14 mouse cellular contexts compared by ENCODE assay signal in the genomic region with DNA sequence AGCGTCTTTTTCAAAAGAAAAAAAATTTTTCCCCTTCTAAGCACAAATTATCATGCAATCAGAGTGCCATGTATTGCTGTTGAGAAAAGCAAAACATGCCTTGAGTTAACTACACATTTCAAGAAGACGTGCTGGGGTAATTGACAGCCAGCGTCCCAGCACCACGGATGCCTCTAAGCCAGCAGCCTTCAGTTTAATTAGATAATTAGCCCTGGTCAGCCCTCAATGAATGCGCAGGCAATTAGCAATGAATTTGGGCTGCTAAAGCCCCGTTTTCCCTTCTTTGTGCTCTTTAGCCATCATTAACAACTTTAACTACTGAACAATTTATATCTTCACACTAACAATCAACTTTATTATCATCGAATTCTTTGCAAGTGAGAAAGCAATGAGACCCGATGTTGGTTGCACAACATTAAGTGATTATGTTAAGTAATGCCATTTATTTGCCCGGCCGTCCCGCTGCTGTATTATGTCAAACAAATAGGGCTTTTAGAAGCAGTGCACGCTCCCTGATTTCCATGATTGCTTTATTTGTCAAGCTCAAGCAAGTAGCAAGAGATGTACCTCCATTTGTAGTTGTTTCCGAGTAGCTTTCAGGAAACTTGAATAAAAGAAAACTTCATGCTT. TPM values are rescaled to one million over a fixed set of nuclear protein-coding genes. Genes with fewer than 3 reads are reported as not detected.
DNase-seq lines count a peak whose midpoint lies in the region; ATAC-seq and TF ChIP-seq lines count a peak whose summit lies in the region.
"Had no signal": no experiment of that assay in that cellular context is flagged by ENCODE, and none has a peak within 500 bp of the region (broad histone marks: within the 10 kb centered on the region; RNA-seq: fewer than 3 reads in every experiment).

No protein-coding gene starts in this region.

- peak; percentile 95 for ATAC-seq in forebrain, embryonic 14.5 days
- ATAC-seq in neural tube, embryonic 13.5 days (ENCODE audit: low read depth): peak; percentile 69

- TF ChIP-seq POLR2A in brain, embryonic 14.5 days (IDR thresholded peaks at IDR 0.05; ENCODE audit: borderline replicate concordance, extremely low read depth, insufficient read depth, insufficient read length, poor library complexity, severe bottlenecking): no peak

- peaks cover 82% of the 10 kb centered on the region for H3K27me3 ChIP-seq in forebrain, embryonic 14.5 days (replicated peaks; ENCODE audit: control insufficient read depth, insufficient read depth, low read length)
- H3K27me3 ChIP-seq in neural tube, embryonic 13.5 days: peaks cover 94% of the 10 kb centered on the region
- H3K27me3 ChIP-seq: limb, embryonic 15.5 days had no signal

- H3K4me3 ChIP-seq in forebrain, embryonic 14.5 days (ENCODE audit: low read depth, low read length): no peak overlapping the region
- no peak overlapping the region for H3K4me3 ChIP-seq in neural tube, embryonic 13.5 days
- H3K4me3 ChIP-seq: limb, embryonic 15.5 days had no signal

- no peak overlapping the region for H3K9ac ChIP-seq in forebrain, embryonic 14.5 days (ENCODE audit: low read length)
- no peak overlapping the region for H3K9ac ChIP-seq in neural tube, embryonic 13.5 days
- H3K9ac ChIP-seq: limb, embryonic 15.5 days had no signal

- 0 out of 2 replicates have a peak, but pooled peaks cover 5% of the 10 kb centered on the region for H3K4me1 ChIP-seq in forebrain, embryonic 14.5 days (ENCODE audit: control insufficient read depth, insufficient read depth, low read length)
- H3K4me1 ChIP-seq in neural tube, embryonic 13.5 days (replicated peaks): peaks cover 18% of the 10 kb centered on the region
- H3K4me1 ChIP-seq: limb, embryonic 15.5 days had no signal

- no peaks in the 10 kb centered on the region for H3K36me3 ChIP-seq in forebrain, embryonic 14.5 days (ENCODE audit: control insufficient read depth, insufficient read depth, low read length)
- no peaks in the 10 kb centered on the region for H3K36me3 ChIP-seq in neural tube, embryonic 13.5 days
- H3K36me3 ChIP-seq: limb, embryonic 15.5 days had no signal

- TF ChIP-seq CTCF in brain, embryonic 14.5 days (IDR thresholded peaks at IDR 0.05; ENCODE audit: borderline replicate concordance, extremely low read depth, insufficient read depth, insufficient read length): no peak

- H3K9me3 ChIP-seq in forebrain, embryonic 14.5 days (replicated peaks; ENCODE audit: control insufficient read depth, low read length): peaks cover 12% of the 10 kb centered on the region; the same call in 1 of the 2 replicates
- peaks cover 10% of the 10 kb centered on the region; the same call in 1 of the 2 replicates for H3K9me3 ChIP-seq in neural tube, embryonic 13.5 days
- H3K9me3 ChIP-seq: limb, embryonic 15.5 days had no signal

- WGBS in forebrain, embryonic 14.5 days: 5% methylated on average over 13 of the region's 13 CpGs
- 18% methylated on average over 13 of the region's 13 CpGs for WGBS in neural tube, embryonic 13.5 days

- H3K4me2 ChIP-seq in forebrain, embryonic 14.5 days (ENCODE audit: low read length): 0 out of 2 replicates have a peak overlapping the region, but pooled peaks have one; percentile 5
- H3K4me2 ChIP-seq in neural tube, embryonic 13.5 days: 0 out of 2 replicates have a peak overlapping the region, but pooled peaks have one; percentile 9
- H3K4me2 ChIP-seq: limb, embryonic 15.5 days had no signal

- DNase-seq in layer of hippocampus, adult 11-12 months (ENCODE audit: low spot score): peak; percentile 11
- no peak for DNase-seq in layer of hippocampus, adult 9-10 months (ENCODE audit: low spot score)
- peak; percentile 95 for DNase-seq in brain, embryonic 14.5 days (ENCODE audit: low read depth)
- DNase-seq in forebrain, embryonic 14.5 days (ENCODE audit: low spot score): peak; percentile 93
- no peak for DNase-seq in gastrocnemius, adult 18-20 months (ENCODE audit: low spot score)
- no peak for DNase-seq in testis, postnatal 14 days (ENCODE audit: low spot score)
- DNase-seq: adrenal gland, postnatal 36 days; cerebellum, adult 9-10 months; gastrocnemius, postnatal 25 days; kidney, adult 8-10 months; kidney, postnatal 36 days; thymus, adult 2 months had no signal

- H3K27ac ChIP-seq in forebrain, embryonic 14.5 days (ENCODE audit: low read depth, low read length): no peak overlapping the region
- H3K27ac ChIP-seq in neural tube, embryonic 13.5 days (replicated peaks): no peak overlapping the region
- H3K27ac ChIP-seq: limb, embryonic 15.5 days had no signal

RNA-seq across cellular contexts. Expression of a gene that starts 11.1 kb away (rescaled TPM):
- polyA plus RNA-seq in brain, embryonic 14.5 days (2012; rRNA removed): 15.7 and 24.8 TPM in 2 replicates
- 67.3 and 80.5 TPM in 2 replicates for polyA plus RNA-seq in forebrain, embryonic 14.5 days (2014; fragmentation: Nextera tagmentation; extraction: Ambion mirVana)
- polyA plus RNA-seq in neural tube, embryonic 13.5 days (2015; fragmentation: Nextera tagmentation; extraction: Ambion mirVana): 92.6 and 95.9 TPM in 2 replicates
- total RNA-seq in gastrocnemius, adult 18-20 months (2021): 10 to 100 TPM; 22.8 to 25.1 TPM

RNA-seq across cellular contexts. Expression of a gene that starts 24.6 kb away (rescaled TPM):
- polyA plus RNA-seq in brain, embryonic 14.5 days (2012; rRNA removed): 0.39 and 1.4 TPM in 2 replicates
- 0.08 and 0.12 TPM in 2 replicates for polyA plus RNA-seq in forebrain, embryonic 14.5 days (2014; fragmentation: Nextera tagmentation; extraction: Ambion mirVana)
- 1.3 and 1.4 TPM in 2 replicates for polyA plus RNA-seq in neural tube, embryonic 13.5 days (2015; fragmentation: Nextera tagmentation; extraction: Ambion mirVana)
- total RNA-seq in gastrocnemius, adult 18-20 months (2021): 1 to 10 TPM in 1 of 2 experiments, under 1 TPM in 1; 0.91 to 2.1 TPM

Comparison
In these comparisons a context has a peak if more than half of its experiments do, and no peak if none do; other contexts are left out.
1. DNase-seq: peak in layer of hippocampus, adult 11-12 months (single experiment), brain, embryonic 14.5 days (single experiment) and forebrain, embryonic 14.5 days (single experiment); none in layer of hippocampus, adult 9-10 months (single experiment), gastrocnemius, adult 18-20 months (single experiment) and testis, postnatal 14 days (single experiment).